Mouse (Mus musculus) cerebellum, adult 9-10 months (tissue): ENCODE data around the gene Cdc123.

Source experiments
- DNase-seq: peaks from one replicate; pipeline ENCODE4 v3.0.0; 2022

Gene Cdc123

DNA sequence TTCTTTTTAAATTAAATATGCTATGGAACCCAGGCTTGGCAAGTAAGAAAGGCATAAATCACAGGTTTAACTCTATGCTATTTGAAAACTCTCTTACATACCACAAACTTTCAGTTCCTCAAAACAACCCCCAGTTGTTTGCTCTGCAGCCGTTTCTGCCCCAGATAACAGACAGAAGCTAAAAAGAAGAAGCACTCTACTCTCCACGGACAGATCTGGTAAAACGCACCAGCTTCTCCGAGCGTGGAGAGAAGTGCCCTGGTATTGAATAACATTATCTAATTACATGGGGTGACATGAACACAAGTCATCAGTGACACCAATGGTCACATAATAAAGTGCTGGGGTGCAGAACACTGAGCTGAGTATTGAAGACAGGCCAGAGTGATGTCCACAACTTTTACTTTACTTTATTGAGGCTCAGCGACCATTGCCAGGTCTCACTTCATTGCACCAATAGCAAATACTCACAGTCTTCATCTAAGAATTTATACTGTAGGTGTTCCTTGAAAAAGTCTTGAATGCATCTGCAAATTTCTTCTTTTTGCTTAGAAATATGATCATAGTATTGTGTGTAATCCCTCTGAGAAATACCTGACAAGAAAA is 40.4 kb downstream of the Cdc123 start:
- no peak for DNase-seq

GRCm38 (mm10) chr2:5801927-5802590 is 42.9 kb downstream of the Cdc123 start:
- DNase-seq, result no peak

DNA sequence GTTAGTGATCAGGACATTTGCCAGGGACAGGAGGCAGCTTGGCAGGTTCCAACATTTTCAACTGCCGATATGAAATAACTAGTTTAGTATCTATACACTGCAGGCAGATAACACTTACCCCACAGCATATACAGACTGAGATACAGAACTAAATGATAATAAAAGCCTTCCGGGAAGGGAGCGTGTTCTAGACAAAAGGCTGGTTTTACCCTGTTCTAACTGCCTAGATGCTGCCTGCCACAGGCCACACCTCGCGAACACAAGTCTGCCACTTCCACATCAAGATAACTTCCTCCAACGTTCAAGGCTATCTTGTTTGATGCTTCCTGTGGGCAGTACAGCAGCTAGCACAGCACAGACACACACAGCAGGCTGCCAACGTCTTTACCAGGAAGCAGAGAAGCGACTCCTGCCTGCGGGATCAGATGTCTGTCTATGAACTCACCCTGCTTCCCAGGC is 43.8 kb downstream of the Cdc123 start:
- DNase-seq, result no peak

DNA sequence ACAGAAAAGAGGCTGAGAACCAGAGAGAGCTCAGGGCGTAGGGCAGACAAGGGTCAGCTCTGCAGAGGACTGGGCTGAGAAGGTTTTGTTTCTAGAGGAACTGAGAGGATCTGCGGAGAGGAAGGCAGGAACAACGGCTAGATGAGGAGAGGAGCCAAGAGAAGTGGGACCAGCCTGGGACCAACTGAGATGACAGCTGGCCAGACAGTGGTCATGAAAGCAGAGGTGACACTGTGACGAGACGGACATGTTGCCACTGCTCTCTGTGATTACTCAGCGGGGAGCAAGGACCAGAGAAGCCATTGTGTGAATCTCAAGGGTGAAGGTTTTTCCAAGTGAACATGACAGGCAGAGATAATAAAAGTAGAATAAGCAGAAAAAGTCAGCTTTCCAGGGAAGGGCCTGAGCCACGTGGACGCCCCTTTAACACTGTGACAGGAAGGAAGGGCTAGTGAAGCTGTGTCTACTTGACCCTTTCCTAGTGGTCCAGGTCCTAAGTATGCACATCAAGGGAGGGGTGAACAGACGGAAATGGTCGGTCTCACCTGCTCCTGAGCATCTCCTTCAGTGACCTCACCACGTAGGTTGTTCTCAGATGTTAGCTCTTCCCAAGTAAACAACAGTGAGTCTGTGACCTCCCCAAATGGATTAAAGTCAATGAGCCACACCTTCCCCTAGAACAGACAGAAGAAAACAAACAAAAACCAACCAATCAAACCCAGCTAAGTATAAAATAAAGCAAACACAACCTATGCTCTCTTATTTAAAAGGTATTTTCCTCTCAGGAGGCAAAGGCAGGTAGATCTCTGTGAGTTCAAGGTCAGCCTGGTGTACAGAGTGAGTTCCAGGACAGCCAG is 46.9 kb downstream of the Cdc123 start:
- DNase-seq, result no peak

- no peak for DNase-seq
These were observed 51.2 kb downstream of the Cdc123 start for GRCm38 (mm10) chr2:5793771-5794170.

DNA sequence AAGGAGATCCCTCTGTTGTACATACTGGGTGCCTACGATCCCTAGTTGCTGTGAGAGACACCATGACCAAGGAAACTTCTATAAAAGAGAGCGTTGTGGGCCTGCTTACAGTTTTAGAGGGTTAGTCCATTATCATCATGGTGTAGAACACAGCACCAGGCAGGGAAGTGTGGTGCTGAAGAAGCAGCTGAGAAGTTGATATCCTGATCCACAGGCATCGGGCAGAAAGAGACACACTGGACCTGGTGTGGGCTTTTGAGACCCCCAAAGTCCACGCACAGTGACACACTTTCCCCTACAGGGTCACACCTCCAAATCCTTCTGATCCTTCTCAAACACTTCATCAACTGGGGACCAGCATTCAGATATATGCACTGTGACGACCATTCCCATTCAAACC is 52.9 kb downstream of the Cdc123 start:
- DNase-seq, result no peak

GRCm38 (mm10) chr2:5789625-5790160 is 55.3 kb downstream of the Cdc123 start:
- DNase-seq, result no peak

DNA sequence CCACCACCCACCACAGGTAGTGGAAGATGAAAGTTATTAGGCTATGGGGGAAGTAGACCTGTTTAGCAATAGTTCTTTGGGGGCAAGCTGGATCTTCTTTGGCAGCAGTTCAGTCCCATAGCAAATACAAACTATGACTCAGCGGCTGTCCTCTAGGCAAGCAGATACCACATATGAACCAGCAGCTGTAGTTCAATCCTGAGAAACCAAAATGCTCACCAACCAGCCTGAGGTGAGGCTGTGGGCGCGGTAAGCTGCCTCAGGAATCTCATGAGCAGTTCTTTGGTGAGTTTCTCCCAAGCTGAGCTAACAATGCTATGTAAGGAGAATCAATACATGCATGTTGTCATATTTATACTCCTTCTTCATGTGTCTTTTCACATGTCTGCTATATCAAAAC is 57.6 kb downstream of the Cdc123 start:
- DNase-seq, result no peak

GRCm38 (mm10) chr2:5772464-5772863 is 72.5 kb downstream of the Cdc123 start:
- no peak for DNase-seq

GRCm38 (mm10) chr2:5770708-5771241 is 74.2 kb downstream of the Cdc123 start:
- peak; percentile 69 for DNase-seq

GRCm38 (mm10) chr2:5769630-5770029 is 75.3 kb downstream of the Cdc123 start:
- no peak for DNase-seq

GRCm38 (mm10) chr2:5768946-5769345 is 76.0 kb downstream of the Cdc123 start:
- no peak for DNase-seq

DNA sequence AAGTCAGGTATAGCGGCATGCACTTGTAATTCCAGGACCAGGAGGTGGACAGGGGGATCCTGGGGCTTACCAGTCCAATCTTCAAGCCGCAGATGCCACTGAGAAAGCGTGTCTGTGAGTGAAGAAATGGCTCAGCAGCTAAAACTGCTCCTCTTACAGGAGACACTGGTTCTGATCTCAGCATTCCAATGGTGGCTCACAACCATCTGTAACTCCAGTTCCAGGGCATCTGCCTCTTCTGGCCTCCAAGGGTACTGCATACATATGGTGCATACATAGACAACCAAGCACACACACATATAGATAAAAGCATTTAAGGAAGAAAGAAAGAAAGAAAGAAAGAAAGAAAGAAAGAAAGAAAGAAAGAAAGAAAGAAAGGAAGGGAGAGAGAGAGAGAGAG is 82.9 kb downstream of the Cdc123 start:
- DNase-seq, result no peak

GRCm38 (mm10) chr2:5760479-5761008 is 84.4 kb downstream of the Cdc123 start:
- DNase-seq, result no peak

- no peak for DNase-seq
These were observed 86.4 kb downstream of the Cdc123 start for GRCm38 (mm10) chr2:5758569-5758968.

- DNase-seq, result no peak
These were observed 94.1 kb downstream of the Cdc123 start for GRCm38 (mm10) chr2:5750872-5751271.

GRCm38 (mm10) chr2:5749210-5749609 is 95.8 kb downstream of the Cdc123 start:
- no peak for DNase-seq

- DNase-seq, result no peak
These were observed 97.4 kb downstream of the Cdc123 start for GRCm38 (mm10) chr2:5747545-5748043.

- no peak for DNase-seq
These were observed 98.4 kb downstream of the Cdc123 start for GRCm38 (mm10) chr2:5746529-5746928.
